Mouse (Mus musculus) kidney, postnatal 14 days (tissue): ENCODE data around the gene Scp2.

Source experiments
- DNase-seq: peaks from one replicate; pipeline ENCODE4 v3.0.0; 2022; ENCODE audit warnings: mixed read lengths

Scp2 gene

GRCm38 (mm10) chr4:108059601-108060379 lies 85.0 kb downstream of the Scp2 start:
- DNase-seq = no peak

- DNase-seq = no peak
Measured at GRCm38 (mm10) chr4:108058166-108058565, 86.6 kb downstream of the Scp2 start.

GRCm38 (mm10) chr4:108057247-108057646 lies 87.6 kb downstream of the Scp2 start:
- DNase-seq = no peak

DNA sequence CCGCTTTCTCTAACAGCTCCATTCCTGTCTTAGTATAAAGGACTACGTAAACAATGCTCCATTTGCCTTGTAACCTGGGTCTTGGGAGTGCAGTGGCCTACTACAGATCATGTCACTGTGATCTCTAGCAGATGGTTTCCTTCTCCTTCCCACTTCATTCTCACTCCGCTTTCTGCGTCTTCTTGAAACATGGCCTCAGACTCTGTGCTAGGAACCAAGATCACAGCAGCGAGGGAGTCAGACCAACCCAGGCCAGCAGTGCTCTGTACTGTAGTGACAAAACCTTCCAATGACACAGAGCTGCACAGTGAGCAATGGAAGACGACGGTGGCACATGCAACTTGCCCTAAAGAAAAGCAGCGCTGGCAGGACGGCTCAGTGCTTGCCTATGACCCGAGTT lies 88.9 kb downstream of the Scp2 start:
- DNase-seq = no peak

DNA sequence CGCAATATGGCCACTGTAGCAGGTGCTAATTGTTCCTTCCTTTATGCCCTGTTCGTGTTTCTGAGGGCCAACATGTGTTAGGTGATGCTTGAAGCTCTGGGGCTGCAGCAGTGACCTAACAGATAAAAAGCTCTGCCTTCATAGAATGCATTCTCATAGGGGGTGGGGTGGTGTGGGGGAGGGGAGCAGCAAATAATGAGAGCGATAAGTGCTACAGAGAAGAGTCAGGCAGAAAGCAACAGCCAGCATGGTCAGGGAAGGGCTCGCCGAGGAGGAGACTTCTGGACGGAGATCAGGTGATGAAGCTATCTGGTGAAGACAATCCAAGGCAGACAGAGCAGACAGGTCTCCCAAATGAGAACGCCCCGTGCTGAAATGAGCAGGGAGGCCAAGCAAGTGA lies 92.1 kb downstream of the Scp2 start:
- no peak for DNase-seq

DNA sequence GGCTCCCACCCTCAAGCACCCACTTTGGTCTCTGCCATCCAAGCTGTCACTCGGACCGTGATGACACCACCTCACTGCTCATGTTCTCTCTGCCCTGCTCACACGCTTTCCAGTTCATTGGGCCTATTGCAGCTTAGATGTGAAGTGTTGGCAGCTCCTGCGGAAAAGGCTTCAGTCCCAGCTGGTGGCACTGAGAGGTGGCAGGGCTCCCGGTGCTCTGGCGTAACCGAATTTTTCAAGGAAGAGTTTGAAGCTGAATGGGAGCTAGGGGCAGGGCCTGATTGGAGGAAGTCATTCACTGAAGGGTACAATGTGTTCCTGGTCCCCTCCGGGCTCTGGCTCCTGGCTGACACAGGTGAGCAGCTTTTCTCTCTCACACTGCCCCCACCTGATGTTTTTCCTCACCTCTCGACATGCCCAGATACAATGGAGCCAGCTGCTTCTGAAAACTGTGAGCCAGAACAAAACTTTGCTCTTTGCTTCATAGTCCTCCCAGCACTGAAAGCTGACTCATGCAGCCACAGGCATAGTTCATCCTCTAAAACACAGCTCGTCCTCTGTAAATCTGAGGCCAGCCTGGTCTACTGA lies 93.0 kb downstream of the Scp2 start:
- no peak for DNase-seq

DNA sequence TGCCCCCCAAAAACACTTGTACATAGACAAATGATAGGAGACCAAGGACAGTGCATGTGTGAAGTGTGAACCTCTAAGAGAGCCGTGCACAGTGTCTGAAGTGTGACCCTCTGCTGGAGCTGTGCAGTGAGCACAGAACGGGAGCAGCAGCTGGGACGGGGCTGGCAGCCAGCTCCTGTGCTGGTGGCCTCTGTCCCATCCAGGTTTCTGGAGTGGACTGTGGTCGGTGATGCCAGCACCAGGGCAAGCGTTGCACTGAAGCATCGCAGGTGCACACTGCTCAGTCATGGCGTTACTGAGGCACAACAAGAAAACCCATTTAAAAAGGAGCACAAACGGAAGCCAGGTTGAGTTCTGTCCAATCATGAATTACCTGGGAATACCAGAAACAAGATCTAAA lies 98.7 kb downstream of the Scp2 start:
- DNase-seq = no peak

GRCm38 (mm10) chr4:108045136-108046107 lies 99.4 kb downstream of the Scp2 start:
- no peak for DNase-seq

GRCm38 (mm10) chr4:108037027-108037426 lies 107.8 kb downstream of the Scp2 start:
- DNase-seq = no peak

DNA sequence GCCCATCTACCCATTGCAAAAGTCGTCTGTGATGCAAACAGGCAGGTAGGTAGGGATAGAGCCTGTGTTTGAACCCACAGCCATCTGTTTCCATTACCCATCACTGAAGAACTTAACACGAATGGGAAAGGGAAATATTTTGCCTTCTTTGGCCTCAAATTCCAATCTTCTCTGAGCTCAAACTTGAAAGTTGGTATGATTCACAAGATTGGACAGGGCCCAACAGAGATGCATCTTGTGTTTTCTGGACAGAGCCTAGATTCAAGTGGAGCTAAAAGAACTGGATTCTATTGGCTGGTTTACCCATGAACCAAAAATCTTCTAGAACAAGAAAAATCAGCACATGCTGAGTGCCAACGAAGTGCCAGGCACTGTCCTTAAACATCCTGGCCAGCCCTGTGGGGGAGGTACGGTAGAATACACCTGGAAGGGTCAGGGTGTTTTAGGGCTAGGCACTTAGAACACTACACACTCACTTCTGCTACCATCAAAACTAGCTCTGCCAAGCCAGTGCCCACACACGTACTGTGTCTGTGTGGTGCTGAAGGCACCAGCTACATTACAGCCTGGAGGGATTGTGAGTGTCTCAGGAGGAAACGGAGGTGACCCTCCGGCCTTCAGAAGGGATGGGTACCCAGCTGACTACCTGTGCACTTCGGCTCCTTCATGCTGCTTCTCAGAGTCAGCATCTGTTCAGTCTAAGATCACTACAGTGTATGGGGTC lies 111.6 kb downstream of the Scp2 start:
- DNase-seq = no peak

- DNase-seq = no peak
Measured at GRCm38 (mm10) chr4:108032352-108032849, 112.4 kb downstream of the Scp2 start.

GRCm38 (mm10) chr4:108031502-108032351 lies 113.1 kb downstream of the Scp2 start:
- peak; percentile 70 for DNase-seq

GRCm38 (mm10) chr4:108030888-108031501 lies 113.8 kb downstream of the Scp2 start:
- DNase-seq = peak; percentile 48

- DNase-seq = no peak
Measured at GRCm38 (mm10) chr4:108026193-108026592, 118.6 kb downstream of the Scp2 start.

- DNase-seq = peak; percentile 81
Measured at GRCm38 (mm10) chr4:108025269-108025668, 119.5 kb downstream of the Scp2 start.

DNA sequence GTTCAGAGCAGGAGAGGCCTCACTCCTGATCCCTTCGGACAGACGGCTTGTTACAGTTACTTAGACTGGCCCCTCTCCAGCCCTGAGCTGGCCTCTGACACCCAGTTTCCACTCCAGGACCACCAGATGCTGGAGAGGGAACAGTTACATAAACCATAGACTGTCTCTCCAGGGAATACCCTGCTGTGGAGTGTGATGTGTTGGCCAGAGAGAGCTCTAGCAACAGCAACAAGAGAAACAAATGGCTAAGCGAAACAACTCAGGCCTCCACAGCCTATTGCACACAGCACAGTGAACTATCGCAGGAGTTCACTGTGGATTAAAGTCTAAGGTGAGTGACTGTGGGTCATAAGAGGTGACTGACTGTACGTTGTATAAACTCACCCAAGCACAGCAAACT lies 120.2 kb downstream of the Scp2 start:
- peak; percentile 78 for DNase-seq

- no peak for DNase-seq
Measured at GRCm38 (mm10) chr4:108023186-108023585, 121.6 kb downstream of the Scp2 start.

GRCm38 (mm10) chr4:108020178-108020577 lies 124.6 kb downstream of the Scp2 start:
- DNase-seq = no peak

GRCm38 (mm10) chr4:108018961-108019921 lies 125.6 kb downstream of the Scp2 start:
- no peak for DNase-seq
